Mouse (Mus musculus) erythroblast, embryonic 14.5 days (primary cell): ENCODE data around the gene Rabgap1l. TPM values are rescaled to one million over a fixed set of nuclear protein-coding genes. Genes with fewer than 3 reads are reported as not detected.

Experiments used
- H3K27me3 ChIP-seq: 2 replicates; pipeline ENCODE4 v1.6.1; 2012; ENCODE audit warnings: inconsistent platforms; ENCODE audit not compliant: control insufficient read depth
- H3K36me3 ChIP-seq: 2 replicates; pipeline ENCODE4 v1.6.1; 2012; ENCODE audit warnings: mild to moderate bottlenecking, inconsistent platforms; ENCODE audit not compliant: control insufficient read depth
- H3K4me1 ChIP-seq: 2 replicates; pipeline ENCODE4 v1.6.1; 2012; ENCODE audit warnings: inconsistent platforms; ENCODE audit not compliant: control insufficient read depth
- H3K4me3 ChIP-seq: replicated peaks from 2 replicates; pipeline ENCODE3; 2012; ENCODE audit warnings: moderate library complexity, mild to moderate bottlenecking, inconsistent platforms
- H3K9me3 ChIP-seq: 2 replicates; pipeline ENCODE4 v1.6.1; 2012; ENCODE audit warnings: low read length, inconsistent platforms, mixed read lengths; ENCODE audit not compliant: control insufficient read depth
- GATA1 ChIP-seq: IDR thresholded peaks from 2 replicates; pipeline ENCODE4 v1.6.1; 2012; ENCODE audit warnings: low read length, inconsistent platforms, mixed read lengths
- TAL1 ChIP-seq: IDR thresholded peaks from 3 replicates; pipeline ENCODE4 v1.6.1; 2012; ENCODE audit warnings: low read length, inconsistent platforms, mixed read lengths
- polyA plus RNA-seq: library from polyadenylated mRNA; stranded (reverse); fragments of >175 nt; gene quantifications from 2 replicates; pipeline ENCODE4 v1.2.3, GENCODE M21; 2012

Rabgap1l gene
- polyA plus RNA-seq, 1 experiment: 1.0 TPM

GRCm38 (mm10) chr1:160814198-160814597, 21.2 kb upstream of the Rabgap1l start:
- peaks cover 3% of the 10 kb centered on the region for H3K36me3 ChIP-seq
- peaks cover 2% of the 10 kb centered on the region; the same call in 1 of the 2 replicates for H3K9me3 ChIP-seq
- H3K4me1 ChIP-seq: peaks cover 44% of the 10 kb centered on the region
- TF ChIP-seq TAL1: no peak
- no peak for TF ChIP-seq GATA1
- H3K27me3 ChIP-seq: no peaks in the 10 kb centered on the region
- no peak overlapping the region for H3K4me3 ChIP-seq

DNA sequence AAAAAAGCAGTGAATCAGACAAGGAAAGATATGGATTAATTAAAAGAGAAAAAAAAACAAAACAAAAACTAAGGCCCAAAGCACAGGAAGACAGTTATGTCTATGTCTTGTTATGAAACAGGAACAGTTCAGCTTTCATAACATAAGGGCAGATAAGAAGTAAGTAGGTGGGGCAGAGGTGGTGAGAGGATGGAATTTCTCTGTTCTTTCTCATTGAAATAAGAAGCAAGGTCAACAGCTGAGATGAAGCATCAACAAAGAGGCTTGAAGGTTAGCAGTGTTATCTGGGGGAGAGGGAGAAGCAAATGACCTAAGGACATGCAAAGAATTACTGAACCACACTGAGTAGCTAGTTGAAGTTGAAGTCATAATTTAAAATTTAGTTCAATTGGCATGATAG, 19.4 kb upstream of the Rabgap1l start:
- Histone ChIP-seq H3K4me3 (no peak overlapping the region), H3K4me1 (peaks cover 50% of the 10 kb centered on the region), H3K9me3 (peaks cover 2% of the 10 kb centered on the region; the same call in 1 of the 2 replicates), H3K36me3 (peaks cover 3% of the 10 kb centered on the region), H3K27me3 (no peaks in the 10 kb centered on the region)
- TF ChIP-seq GATA1 (no peak), TAL1 (no peak)

GRCm38 (mm10) chr1:160811930-160812329, 18.9 kb upstream of the Rabgap1l start:
- peaks cover 50% of the 10 kb centered on the region for H3K4me1 ChIP-seq
- H3K36me3 ChIP-seq: peaks cover 3% of the 10 kb centered on the region
- no peak for TF ChIP-seq TAL1
- no peak for TF ChIP-seq GATA1
- peaks cover 2% of the 10 kb centered on the region; the same call in 1 of the 2 replicates for H3K9me3 ChIP-seq
- H3K4me3 ChIP-seq: no peak overlapping the region
- no peaks in the 10 kb centered on the region for H3K27me3 ChIP-seq

- Histone ChIP-seq H3K4me3 (no peak overlapping the region), H3K4me1 (peaks cover 8% of the 10 kb centered on the region), H3K36me3 (no peaks in the 10 kb centered on the region), H3K9me3 (no peaks in the 10 kb centered on the region), H3K27me3 (no peaks in the 10 kb centered on the region)
- TF ChIP-seq GATA1 (no peak), TAL1 (no peak)
Measured at GRCm38 (mm10) chr1:160805268-160805667, 12.3 kb upstream of the Rabgap1l start.

DNA sequence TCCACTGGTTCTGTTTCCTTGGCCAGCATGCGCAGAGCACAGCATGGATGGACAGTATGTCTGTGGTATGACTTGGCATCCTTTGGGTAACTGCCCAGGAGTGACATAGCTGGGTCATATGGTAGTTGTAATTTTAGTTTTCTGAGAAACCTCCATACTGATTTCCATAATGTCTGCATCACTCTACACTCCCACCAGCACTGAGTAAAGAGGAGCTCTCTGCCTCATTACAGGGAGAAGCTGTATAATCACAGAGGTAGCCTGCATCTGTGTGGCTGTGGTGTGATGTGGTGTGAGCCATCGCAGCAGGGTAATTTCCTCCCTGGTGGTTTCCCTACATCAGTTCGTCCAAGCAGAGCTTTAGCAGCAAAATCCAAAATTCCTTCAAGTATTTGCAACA, 7.0 kb upstream of the Rabgap1l start:
- no peaks in the 10 kb centered on the region for H3K9me3 ChIP-seq
- TF ChIP-seq TAL1 (no peak), GATA1 (no peak)
- H3K4me3 ChIP-seq: no peak overlapping the region
- peaks cover 23% of the 10 kb centered on the region for H3K4me1 ChIP-seq
- H3K27me3 ChIP-seq: no peaks in the 10 kb centered on the region
- H3K36me3 ChIP-seq: no peaks in the 10 kb centered on the region

DNA sequence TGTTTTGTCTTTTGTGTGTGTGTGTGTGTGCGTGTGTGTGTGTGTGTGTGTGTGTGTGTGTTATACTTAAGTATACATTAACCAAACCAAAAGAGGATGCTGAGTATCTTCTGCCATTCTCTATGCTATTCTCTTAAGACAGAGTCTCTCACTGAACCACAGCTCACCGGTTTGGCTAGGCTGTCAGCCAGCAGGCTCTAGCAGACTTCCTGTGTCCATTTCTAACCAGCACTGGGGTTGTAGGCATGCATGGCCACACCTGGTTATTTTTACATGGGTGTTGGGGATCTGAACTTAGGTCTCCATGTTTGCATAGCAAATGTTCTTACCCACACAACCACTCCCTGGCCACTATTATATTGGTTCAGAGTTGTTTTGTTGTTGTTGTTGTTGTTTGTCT, 2.0 kb upstream of the Rabgap1l start:
- no peak overlapping the region for H3K4me3 ChIP-seq
- TF ChIP-seq TAL1: no peak
- no peak for TF ChIP-seq GATA1
- no peaks in the 10 kb centered on the region for H3K27me3 ChIP-seq
- peaks cover 62% of the 10 kb centered on the region for H3K4me1 ChIP-seq
- H3K36me3 ChIP-seq: no peaks in the 10 kb centered on the region
- no peaks in the 10 kb centered on the region for H3K9me3 ChIP-seq

GRCm38 (mm10) chr1:160793791-160794757, 1.1 kb upstream of the Rabgap1l start:
- TF ChIP-seq TAL1 (peak; percentile 89), GATA1 (peak; percentile 91)
- peaks cover 66% of the 10 kb centered on the region for H3K4me1 ChIP-seq
- peak overlapping the region; percentile 89 for H3K4me3 ChIP-seq
- H3K27me3 ChIP-seq: no peaks in the 10 kb centered on the region
- no peaks in the 10 kb centered on the region for H3K9me3 ChIP-seq
- H3K36me3 ChIP-seq: peaks cover 2% of the 10 kb centered on the region; the same call in 1 of the 2 replicates

DNA sequence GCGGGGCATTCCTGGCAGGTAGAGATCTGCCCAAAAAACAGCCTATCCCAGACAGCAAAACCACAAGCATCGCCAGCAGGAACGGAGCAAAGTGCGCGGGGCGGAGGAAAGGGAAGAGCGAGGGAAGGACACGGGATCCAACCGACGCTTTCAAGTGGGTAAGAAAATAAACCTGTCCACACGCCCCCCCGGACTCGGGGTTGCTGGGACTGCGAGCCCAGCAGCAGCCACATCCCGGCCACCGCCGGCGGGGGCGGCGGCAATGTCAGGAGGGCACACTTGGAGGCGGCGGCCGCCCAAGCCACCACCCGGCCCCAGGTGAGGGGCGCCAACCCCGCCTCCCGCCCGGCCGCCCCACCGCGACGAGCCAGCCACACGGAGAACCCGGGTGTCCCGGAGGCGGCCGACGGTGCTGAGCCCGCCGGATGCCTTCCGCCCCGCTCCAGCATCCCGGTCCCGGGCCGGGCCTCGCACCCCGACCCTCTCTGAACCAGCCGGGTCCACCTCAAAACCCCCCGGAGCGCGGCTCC, 790 bp downstream of the Rabgap1l start:
- H3K4me3 ChIP-seq: peak overlapping the region; percentile 89
- peaks cover 2% of the 10 kb centered on the region; the same call in 1 of the 2 replicates for H3K36me3 ChIP-seq
- no peaks in the 10 kb centered on the region for H3K27me3 ChIP-seq
- H3K9me3 ChIP-seq: no peaks in the 10 kb centered on the region
- TF ChIP-seq GATA1: no peak
- TF ChIP-seq TAL1: no peak
- H3K4me1 ChIP-seq: peaks cover 80% of the 10 kb centered on the region
